Mouse (Mus musculus) embryo, embryonic 9.5 days (tissue): ENCODE measurements around the gene Pip4k2a.

ENCODE experiments used
- DNase-seq: peaks from one replicate; pipeline ENCODE4 v3.0.0-alpha.2; 2017; ENCODE audit errors: extremely low spot score

Gene Pip4k2a

GRCm38 (mm10) chr2:18923806-18924595 lies 73.9 kb downstream of the Pip4k2a start:
- DNase-seq, result no peak

GRCm38 (mm10) chr2:18923098-18923649 lies 74.8 kb downstream of the Pip4k2a start:
- no peak for DNase-seq

GRCm38 (mm10) chr2:18921570-18922180 lies 76.3 kb downstream of the Pip4k2a start:
- DNase-seq, result no peak

- no peak for DNase-seq
Measured at GRCm38 (mm10) chr2:18920461-18920877, 77.5 kb downstream of the Pip4k2a start.

- no peak for DNase-seq
Measured at GRCm38 (mm10) chr2:18919797-18920354, 78.0 kb downstream of the Pip4k2a start.

GRCm38 (mm10) chr2:18917838-18918237 lies 80.1 kb downstream of the Pip4k2a start:
- DNase-seq, result no peak

- DNase-seq, result no peak
Measured at GRCm38 (mm10) chr2:18917380-18917750, 80.6 kb downstream of the Pip4k2a start.

- no peak for DNase-seq
Measured at GRCm38 (mm10) chr2:18916615-18917379, 81.1 kb downstream of the Pip4k2a start.

GRCm38 (mm10) chr2:18916042-18916407 lies 81.9 kb downstream of the Pip4k2a start:
- DNase-seq, result no peak

- DNase-seq, result no peak
Measured at GRCm38 (mm10) chr2:18915372-18916041, 82.4 kb downstream of the Pip4k2a start.

GRCm38 (mm10) chr2:18914750-18915149 lies 83.2 kb downstream of the Pip4k2a start:
- DNase-seq, result no peak

GRCm38 (mm10) chr2:18913642-18914041 lies 84.3 kb downstream of the Pip4k2a start:
- no peak for DNase-seq

GRCm38 (mm10) chr2:18911251-18911934 lies 86.5 kb downstream of the Pip4k2a start:
- no peak for DNase-seq

GRCm38 (mm10) chr2:18910209-18910608 lies 87.7 kb downstream of the Pip4k2a start:
- no peak for DNase-seq

GRCm38 (mm10) chr2:18909713-18910112 lies 88.2 kb downstream of the Pip4k2a start:
- DNase-seq, result no peak

- DNase-seq, result no peak
Measured at GRCm38 (mm10) chr2:18907269-18907668, 90.7 kb downstream of the Pip4k2a start.

GRCm38 (mm10) chr2:18906421-18907084 lies 91.4 kb downstream of the Pip4k2a start:
- DNase-seq, result no peak

- no peak for DNase-seq
Measured at GRCm38 (mm10) chr2:18903301-18904068, 94.4 kb downstream of the Pip4k2a start.

- no peak for DNase-seq
Measured at GRCm38 (mm10) chr2:18901133-18901532, 96.8 kb downstream of the Pip4k2a start.

- DNase-seq, result no peak
Measured at GRCm38 (mm10) chr2:18900635-18901034, 97.3 kb downstream of the Pip4k2a start.
